Mouse (Mus musculus) E14TG2a.4 (cell line): ENCODE results near the gene Scfd2.

Experiments used
- CTCF ChIP-seq: conservative IDR thresholded peaks from 2 replicates; pipeline ENCODE4 v1.5.1; 2014; ENCODE audit warnings: low read length
- NANOG ChIP-seq: IDR thresholded peaks from 2 replicates; pipeline ENCODE4 v1.6.1; 2014; ENCODE audit warnings: borderline replicate concordance, low read length, mixed read lengths
- POU5F1 ChIP-seq: IDR thresholded peaks from 2 replicates; pipeline ENCODE4 v1.6.1; 2014; ENCODE audit warnings: low read length, borderline replicate concordance

DNA sequence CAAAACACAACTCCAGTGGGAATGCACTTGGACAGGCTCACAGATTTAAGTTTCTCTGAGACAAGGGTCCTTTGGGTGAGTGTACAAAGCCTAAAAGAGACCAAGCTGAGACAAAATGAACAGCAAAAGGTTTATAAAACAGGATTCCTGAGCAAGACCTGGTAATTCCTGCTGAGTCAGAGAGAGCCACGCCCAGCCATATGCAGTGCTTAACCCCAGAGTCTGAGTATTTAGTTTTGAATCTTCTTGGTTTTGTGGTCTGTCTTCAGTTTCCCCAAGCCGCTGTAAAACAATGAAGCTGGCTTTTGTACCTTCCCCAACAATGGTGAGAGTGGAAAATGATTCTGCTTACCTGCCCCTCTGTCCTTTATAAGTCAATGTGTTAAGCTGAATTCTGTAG lies 246.3 kb downstream of the Scfd2 start:
- TF ChIP-seq POU5F1 = no peak
- TF ChIP-seq NANOG = no peak
- TF ChIP-seq CTCF = no peak
